12 mouse cellular contexts compared by ENCODE assay signal in genomic region chr7:82176192-82176591, GRCm38 (mm10). TPM values are rescaled to one million over a fixed set of nuclear protein-coding genes. Genes with fewer than 3 reads are reported as not detected.
DNase-seq lines count a peak whose midpoint lies in the region; ATAC-seq and TF ChIP-seq lines count a peak whose summit lies in the region.
"Had no signal": no experiment of that assay in that cellular context is flagged by ENCODE, and none has a peak within 500 bp of the region (broad histone marks: within the 10 kb centered on the region; RNA-seq: fewer than 3 reads in every experiment).

No protein-coding gene starts in this region.

- peak overlapping the region; percentile 73; the same call in 1 of the 2 replicates for H3K4me2 ChIP-seq in forebrain, embryonic 14.5 days (ENCODE audit: low read length)
- no peak overlapping the region for H3K4me2 ChIP-seq in forebrain, embryonic 12.5 days
- no peak overlapping the region for H3K4me2 ChIP-seq in liver, postnatal 0 days (ENCODE audit: low read depth, low read length)
- H3K4me2 ChIP-seq in neural tube, embryonic 14.5 days (ENCODE audit: low read depth, low read length), result peak overlapping the region; percentile 72; the same call in 1 of the 2 replicates

- H3K27me3 ChIP-seq in forebrain, embryonic 14.5 days (replicated peaks; ENCODE audit: control insufficient read depth, insufficient read depth, low read length), result no peaks in the 10 kb centered on the region
- 0 out of 2 replicates have a peak, but pooled peaks cover 9% of the 10 kb centered on the region for H3K27me3 ChIP-seq in forebrain, embryonic 12.5 days
- H3K27me3 ChIP-seq in liver, postnatal 0 days (ENCODE audit: insufficient read depth, low read length), result peaks cover 23% of the 10 kb centered on the region
- H3K27me3 ChIP-seq in embryonic facial prominence, embryonic 10.5 days (replicated peaks; ENCODE audit: low read depth, poor library complexity, severe bottlenecking), result peaks cover 33% of the 10 kb centered on the region
- no peaks in the 10 kb centered on the region; the same call in none of the 2 replicates for H3K27me3 ChIP-seq in neural tube, embryonic 14.5 days (ENCODE audit: control insufficient read depth, insufficient read depth, low read length)
- H3K27me3 ChIP-seq in cerebellum, adult 2 months (ENCODE audit: control insufficient read depth, insufficient read depth, low read length), result no peaks in the 10 kb centered on the region; the same call in 1 of the 2 replicates

- no peak overlapping the region for H3K9ac ChIP-seq in forebrain, embryonic 14.5 days (ENCODE audit: low read length)
- H3K9ac ChIP-seq in forebrain, embryonic 12.5 days, result no peak overlapping the region
- no peak overlapping the region for H3K9ac ChIP-seq in liver, postnatal 0 days (replicated peaks)
- no peak overlapping the region for H3K9ac ChIP-seq in neural tube, embryonic 14.5 days (replicated peaks; ENCODE audit: low read depth, low read length)
- H3K9ac ChIP-seq: liver, embryonic 13.5 days had no signal

- peak; percentile 11 for DNase-seq in forebrain, embryonic 14.5 days (ENCODE audit: low spot score)
- DNase-seq in liver, postnatal 0 days, result no peak
- DNase-seq in liver, result no peak
- DNase-seq in embryonic facial prominence, embryonic 10.5 days (ENCODE audit: low spot score), result no peak
- DNase-seq in cerebellum, adult 9-10 months, result no peak
- no peak for DNase-seq in cerebellum, adult 2 months
- DNase-seq: adrenal gland, postnatal 25 days; cerebellum, adult 9-11 months; heart, postnatal 10 days; liver, embryonic 13.5 days had no signal

- no peak for TF ChIP-seq EP300 in liver, postnatal 0 days (IDR thresholded peaks at IDR 0.05; ENCODE audit: low read depth)

- H3K36me3 ChIP-seq in forebrain, embryonic 14.5 days (ENCODE audit: control insufficient read depth, insufficient read depth, low read length), result no peaks in the 10 kb centered on the region
- H3K36me3 ChIP-seq in forebrain, embryonic 12.5 days (replicated peaks), result no peaks in the 10 kb centered on the region
- H3K36me3 ChIP-seq in liver, postnatal 0 days (replicated peaks; ENCODE audit: insufficient read depth, low read length), result no peaks in the 10 kb centered on the region
- H3K36me3 ChIP-seq in embryonic facial prominence, embryonic 10.5 days (replicated peaks), result no peaks in the 10 kb centered on the region
- H3K36me3 ChIP-seq in neural tube, embryonic 14.5 days (ENCODE audit: control insufficient read depth, insufficient read depth, low read length), result no peaks in the 10 kb centered on the region
- H3K36me3 ChIP-seq: liver, embryonic 13.5 days had no signal

- ATAC-seq in forebrain, embryonic 14.5 days, result no peak
- no peak for ATAC-seq in forebrain, embryonic 12.5 days (ENCODE audit: low FRiP score)
- no peak for ATAC-seq in liver, postnatal 0 days
- no peak for ATAC-seq in neural tube, embryonic 14.5 days (ENCODE audit: low read depth)

- 0 out of 2 replicates have a peak, but pooled peaks have one; percentile 2 for TF ChIP-seq CTCF in liver, postnatal 0 days (IDR thresholded peaks at IDR 0.05; ENCODE audit: low read depth)
- TF ChIP-seq CTCF in cerebellum, adult 2 months (IDR thresholded peaks at IDR 0.05; ENCODE audit: borderline replicate concordance, insufficient read depth, low read depth, low read length), result no peak

- no peak for TF ChIP-seq POLR2A in cerebellum, adult 2 months (IDR thresholded peaks at IDR 0.05; ENCODE audit: borderline replicate concordance, insufficient read depth, low read length)

- no peak overlapping the region for H3K27ac ChIP-seq in forebrain, embryonic 14.5 days (ENCODE audit: low read depth, low read length)
- H3K27ac ChIP-seq in forebrain, embryonic 12.5 days, result no peak overlapping the region
- no peak overlapping the region for H3K27ac ChIP-seq in liver, postnatal 0 days (ENCODE audit: low read depth)
- H3K27ac ChIP-seq in embryonic facial prominence, embryonic 10.5 days (replicated peaks), result no peak overlapping the region
- no peak overlapping the region for H3K27ac ChIP-seq in neural tube, embryonic 14.5 days (ENCODE audit: low read depth, low read length)
- H3K27ac ChIP-seq in cerebellum, adult 2 months (ENCODE audit: insufficient read depth, low read length), result no peak overlapping the region
- H3K27ac ChIP-seq: liver, embryonic 13.5 days had no signal

- 51% methylated on average over 3 of the region's 3 CpGs for WGBS in forebrain, embryonic 14.5 days
- 49% methylated on average over 3 of the region's 3 CpGs for WGBS in forebrain, embryonic 12.5 days
- WGBS in liver, postnatal 0 days (ENCODE audit: insufficient replicate concordance), result 66% methylated on average over 3 of the region's 3 CpGs
- WGBS in embryonic facial prominence, embryonic 10.5 days, result 49% methylated on average over 3 of the region's 3 CpGs
- 49% methylated on average over 3 of the region's 3 CpGs for WGBS in neural tube, embryonic 14.5 days
- WGBS in cerebellum, adult 2 months, result 67% methylated on average over 3 of the region's 3 CpGs

- no peaks in the 10 kb centered on the region for H3K9me3 ChIP-seq in forebrain, embryonic 14.5 days (replicated peaks; ENCODE audit: control insufficient read depth, low read length)
- H3K9me3 ChIP-seq in forebrain, embryonic 12.5 days, result 0 out of 2 replicates have a peak, but pooled peaks cover under 1% of the 10 kb centered on the region
- no peaks in the 10 kb centered on the region for H3K9me3 ChIP-seq in liver, postnatal 0 days (ENCODE audit: low read length)
- H3K9me3 ChIP-seq in embryonic facial prominence, embryonic 10.5 days, result 0 out of 2 replicates have a peak, but pooled peaks cover 3% of the 10 kb centered on the region
- H3K9me3 ChIP-seq in neural tube, embryonic 14.5 days (ENCODE audit: control insufficient read depth, low read length), result no peaks in the 10 kb centered on the region
- H3K9me3 ChIP-seq: liver, embryonic 13.5 days had no signal

- H3K4me3 ChIP-seq in forebrain, embryonic 14.5 days (ENCODE audit: low read depth, low read length), result no peak overlapping the region
- H3K4me3 ChIP-seq in forebrain, embryonic 12.5 days (replicated peaks), result no peak overlapping the region
- H3K4me3 ChIP-seq in liver, postnatal 0 days (ENCODE audit: low read depth, low read length), result no peak overlapping the region
- 0 out of 2 replicates have a peak overlapping the region, but pooled peaks have one; percentile 82 for H3K4me3 ChIP-seq in embryonic facial prominence, embryonic 10.5 days
- H3K4me3 ChIP-seq in neural tube, embryonic 14.5 days (ENCODE audit: low read depth, low read length), result peak overlapping the region; percentile 86; the same call in 1 of the 2 replicates
- no peak overlapping the region for H3K4me3 ChIP-seq in cerebellum, adult 2 months (replicated peaks; ENCODE audit: insufficient read depth, low read depth, low read length)
- H3K4me3 ChIP-seq: liver, embryonic 13.5 days had no signal

- 0 out of 2 replicates have a peak, but pooled peaks cover 2% of the 10 kb centered on the region for H3K4me1 ChIP-seq in forebrain, embryonic 14.5 days (ENCODE audit: control insufficient read depth, insufficient read depth, low read length)
- peaks cover 16% of the 10 kb centered on the region; the same call in 1 of the 2 replicates for H3K4me1 ChIP-seq in forebrain, embryonic 12.5 days
- peaks cover 2% of the 10 kb centered on the region; the same call in 1 of the 2 replicates for H3K4me1 ChIP-seq in liver, postnatal 0 days (ENCODE audit: insufficient read depth)
- peaks cover 23% of the 10 kb centered on the region for H3K4me1 ChIP-seq in embryonic facial prominence, embryonic 10.5 days
- H3K4me1 ChIP-seq in neural tube, embryonic 14.5 days (ENCODE audit: control insufficient read depth, insufficient read depth, low read length), result no peaks in the 10 kb centered on the region
- no peaks in the 10 kb centered on the region for H3K4me1 ChIP-seq in cerebellum, adult 2 months (ENCODE audit: control insufficient read depth, insufficient read depth, low read length)
- H3K4me1 ChIP-seq: liver, embryonic 13.5 days had no signal

RNA-seq across cellular contexts. Expression of gene Sh3gl3, which starts 2.6 kb away (rescaled TPM):
- 49.9 and 56.2 TPM in 2 replicates for polyA plus RNA-seq in forebrain, embryonic 14.5 days (2014; fragmentation: Nextera tagmentation; extraction: Ambion mirVana)
- 20.7 and 21.1 TPM in 2 replicates for polyA plus RNA-seq in forebrain, embryonic 12.5 days (2016; fragmentation: Nextera tagmentation; extraction: Ambion mirVana)
- polyA plus RNA-seq in liver, postnatal 0 days (2015; fragmentation: Nextera tagmentation; extraction: Ambion mirVana), result 0.09 and 0.15 TPM in 2 replicates
- polyA plus RNA-seq in embryonic facial prominence, embryonic 10.5 days (2016; fragmentation: Nextera tagmentation; extraction: Ambion mirVana), result 6.9 and 15.4 TPM in 2 replicates
- 79.8 and 93.8 TPM in 2 replicates for polyA plus RNA-seq in neural tube, embryonic 14.5 days (2014; fragmentation: Nextera tagmentation; extraction: Ambion mirVana)
- polyA plus RNA-seq in cerebellum, adult 2 months (2012; rRNA removed), result 24.1 and 28.4 TPM in 2 replicates

Comparison
In these comparisons a context has a peak if more than half of its experiments do, and no peak if none do; other contexts are left out.
1. H3K4me2 ChIP-seq: peak in forebrain, embryonic 14.5 days (single experiment) and neural tube, embryonic 14.5 days (single experiment); none in forebrain, embryonic 12.5 days (single experiment) and liver, postnatal 0 days (single experiment).
2. H3K4me3 ChIP-seq: peak in embryonic facial prominence, embryonic 10.5 days (single experiment) and neural tube, embryonic 14.5 days (single experiment); none in forebrain, embryonic 14.5 days (single experiment), forebrain, embryonic 12.5 days (single experiment), liver, postnatal 0 days (single experiment) and cerebellum, adult 2 months (single experiment).